Mouse (Mus musculus) hindbrain, embryonic 14.5 days (tissue): ENCODE data around the gene Gm13101. TPM values are rescaled to one million over a fixed set of nuclear protein-coding genes. Genes with fewer than 3 reads are reported as not detected.
"Not testable (repeated sequence)": the region's sequence is repeated elsewhere in the genome, so short reads cannot be mapped to it uniquely, and the experiment has no call there.

Experiments used
- ATAC-seq: fragments of 200-750 bp; cut with Nextera tagmentation; 2 replicates; pipeline ENCODE4 v1.8.0; 2017; ENCODE audit warnings: moderate number of reproducible peaks, mild to moderate bottlenecking, moderate TSS enrichment, moderate library complexity; ENCODE audit not compliant: low FRiP score
- DNase-seq: peaks from one replicate; pipeline ENCODE4 v3.0.0-alpha.2; 2015; ENCODE audit warnings: low spot score
- H3K27ac ChIP-seq: fragments of 300-500 bp; sonication (generic); 2 replicates; pipeline ENCODE4 v1.5.1; 2014; ENCODE audit warnings: mild to moderate bottlenecking, moderate library complexity
- H3K27me3 ChIP-seq: fragments of 300-500 bp; sonication (generic); 2 replicates; pipeline ENCODE4 v1.6.1; 2014; ENCODE audit warnings: mild to moderate bottlenecking, low read length, mixed read lengths; ENCODE audit not compliant: control insufficient read depth, insufficient read depth
- H3K36me3 ChIP-seq: fragments of 300-500 bp; sonication (generic); replicated peaks from 2 replicates; pipeline ENCODE4 v1.6.1; 2014; ENCODE audit not compliant: control insufficient read depth, insufficient read depth
- H3K4me1 ChIP-seq: fragments of 300-500 bp; sonication (generic); replicated peaks from 2 replicates; pipeline ENCODE4 v1.6.1; 2014; ENCODE audit warnings: antibody characterized with exemption, low read length, mixed read lengths; ENCODE audit not compliant: control insufficient read depth, insufficient read depth
- H3K4me2 ChIP-seq: fragments of 300-500 bp; sonication (generic); replicated peaks from 2 replicates; pipeline ENCODE4 v1.6.1; 2014; ENCODE audit warnings: mild to moderate bottlenecking, moderate library complexity
- H3K4me3 ChIP-seq: fragments of 300-500 bp; sonication (generic); replicated peaks from 2 replicates; pipeline ENCODE4 v1.5.1; 2014; ENCODE audit warnings: mild to moderate bottlenecking, low read length
- H3K9ac ChIP-seq: fragments of 300-500 bp; sonication (generic); 2 replicates; pipeline ENCODE4 v1.6.1; 2014
- H3K9me3 ChIP-seq: fragments of 300-500 bp; sonication (generic); 2 replicates; pipeline ENCODE4 v1.6.1; 2016; ENCODE audit warnings: low read length; ENCODE audit not compliant: control insufficient read depth
- WGBS: fragments of 180-500 bp; shearing (Covaris S2); extraction: QIAGEN DNeasy Blood & Tissue Kit; methylation state at CpG from one replicate; pipeline ENCODE4 v1.1.7; 2014; 5-methylcytosine and 5-hydroxymethylcytosine counted together
- polyA plus RNA-seq: library from polyadenylated mRNA; unstranded; fragments of >200 nt; fragmentation: Nextera tagmentation; extraction: Ambion mirVana; gene quantifications from 2 replicates; pipeline ENCODE4 v1.2.1, GENCODE M21; 2014

The Gm13101 gene
- polyA plus RNA-seq = not detected in 2 replicates

DNA sequence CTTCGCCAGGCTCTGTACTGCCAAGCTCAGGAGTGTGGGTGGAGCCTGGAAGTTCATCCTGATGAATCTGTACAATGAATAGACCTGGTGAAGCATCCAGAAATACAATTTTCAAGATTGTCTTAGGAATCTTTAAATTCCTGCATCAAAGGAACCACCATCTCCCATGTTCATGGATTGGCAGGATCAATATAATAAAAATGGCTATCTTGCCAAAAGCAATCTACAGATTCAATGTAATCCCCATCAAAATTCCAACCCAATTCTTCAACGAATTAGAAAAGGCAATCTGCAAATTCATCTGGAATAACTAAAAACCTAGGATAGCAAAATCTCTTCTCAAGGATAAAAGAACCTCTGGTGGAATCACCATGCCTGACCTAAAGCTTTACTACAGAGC lies at the start of gene Gm13101:
Gm13101 (minus strand) TSS at position 101 of the 400 bp plus-strand sequence.
- DNase-seq, H3K27me3 ChIP-seq, H3K4me2 ChIP-seq, H3K27ac ChIP-seq, H3K4me3 ChIP-seq, H3K36me3 ChIP-seq, H3K9ac ChIP-seq, ATAC-seq, H3K4me1 ChIP-seq, H3K9me3 ChIP-seq: not testable (repeated sequence)
- 30% methylated on average over 2 of the region's 2 CpGs for WGBS

DNA sequence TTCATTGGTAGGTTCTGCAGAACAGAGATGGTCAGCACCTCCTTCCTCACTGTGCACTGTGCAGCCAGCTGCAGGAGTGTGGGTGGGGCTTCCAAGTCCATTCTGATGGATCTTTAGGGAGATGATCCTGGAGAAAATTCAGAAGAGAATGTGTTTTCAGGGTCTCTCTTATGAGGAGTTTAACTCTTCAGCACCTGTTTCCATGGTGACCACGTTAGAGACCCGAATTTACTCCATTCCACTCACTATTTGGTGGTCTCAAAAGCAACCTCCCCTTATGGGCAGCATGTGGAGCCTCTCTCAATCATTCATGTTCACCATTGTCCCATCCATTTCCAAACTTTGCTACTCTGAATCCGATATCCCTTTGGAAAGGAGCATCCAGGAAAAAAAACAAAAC lies 27.5 kb upstream of the Gm13101 start, which contains the start of gene Pramef17:
Pramef17 (minus strand) TSS at position 101 of the 400 bp plus-strand sequence.
- not testable (repeated sequence) for DNase-seq, H3K4me2 ChIP-seq, ATAC-seq, H3K4me3 ChIP-seq, H3K27me3 ChIP-seq, H3K4me1 ChIP-seq, H3K27ac ChIP-seq, H3K36me3 ChIP-seq, H3K9ac ChIP-seq
- peaks cover 10% of the 10 kb centered on the region; the same call in 1 of the 2 replicates for H3K9me3 ChIP-seq
- 70% methylated on average over 3 of the region's 3 CpGs for WGBS

- not testable (repeated sequence) for H3K4me2 ChIP-seq, H3K36me3 ChIP-seq, ATAC-seq, H3K4me1 ChIP-seq, H3K27ac ChIP-seq, H3K9ac ChIP-seq, H3K9me3 ChIP-seq, DNase-seq, H3K4me3 ChIP-seq, H3K27me3 ChIP-seq
- WGBS = 98% methylated on average over 13 of the region's 17 CpGs
Observed at GRCm38 (mm10) chr4:143988126-143988525, 21.4 kb upstream of the Gm13101 start.

- H3K27ac ChIP-seq, H3K27me3 ChIP-seq, H3K9ac ChIP-seq, ATAC-seq, H3K4me3 ChIP-seq, H3K4me2 ChIP-seq, H3K9me3 ChIP-seq, DNase-seq, H3K36me3 ChIP-seq, H3K4me1 ChIP-seq: not testable (repeated sequence)
- WGBS = 94% methylated on average over 8 of the region's 17 CpGs
Observed at GRCm38 (mm10) chr4:143987475-143987941, 20.8 kb upstream of the Gm13101 start.

DNA sequence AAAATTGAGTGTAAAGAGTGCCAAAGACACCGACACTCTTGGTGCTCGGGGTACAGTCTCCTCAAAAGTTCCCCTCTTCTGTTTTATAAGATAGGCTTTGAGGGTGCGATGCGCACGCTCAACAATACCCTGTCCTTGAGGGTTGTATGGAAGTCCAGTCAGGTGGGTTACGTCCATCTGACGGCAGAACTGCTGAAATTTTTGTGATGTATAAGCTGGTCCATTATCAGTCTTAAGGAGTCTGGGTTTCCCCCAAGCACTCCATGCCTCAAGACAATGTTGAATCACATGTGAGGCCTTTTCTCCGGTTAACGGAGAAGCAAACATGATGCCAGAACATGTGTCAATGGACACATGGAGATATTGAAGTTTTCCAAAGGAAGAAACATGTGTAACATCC lies 19.0 kb upstream of the Gm13101 start:
- not testable (repeated sequence) for H3K27me3 ChIP-seq, DNase-seq, H3K36me3 ChIP-seq, H3K9ac ChIP-seq, H3K27ac ChIP-seq, H3K4me1 ChIP-seq, H3K9me3 ChIP-seq, H3K4me2 ChIP-seq, H3K4me3 ChIP-seq, ATAC-seq
- WGBS = 90% methylated on average over 2 of the region's 9 CpGs

DNA sequence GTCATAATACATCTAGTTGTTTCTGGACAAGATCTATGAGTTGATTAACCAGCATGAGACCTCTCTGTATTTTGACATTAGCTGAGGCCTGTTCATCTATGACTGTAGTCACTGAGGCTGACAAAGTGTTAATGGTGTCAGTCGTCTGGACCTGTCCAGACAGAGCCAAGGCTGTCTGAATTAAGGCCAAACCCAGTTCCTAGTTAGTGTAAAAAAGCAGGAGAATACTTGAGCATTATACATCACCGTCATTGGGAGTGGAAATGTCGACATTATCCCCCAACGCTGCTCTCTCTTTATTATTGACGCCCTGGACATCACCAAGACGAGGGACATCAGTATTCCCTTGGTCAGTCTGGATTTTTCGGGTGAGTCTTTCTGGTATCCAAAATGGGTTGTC lies 18.4 kb upstream of the Gm13101 start:
- no CpG with 5 or more reads among the region's 7 CpGs for WGBS
- not testable (repeated sequence) for H3K4me1 ChIP-seq, DNase-seq

GRCm38 (mm10) chr4:143983446-143983845 lies 16.7 kb upstream of the Gm13101 start:
- H3K27me3 ChIP-seq, DNase-seq, H3K27ac ChIP-seq, H3K4me1 ChIP-seq, H3K36me3 ChIP-seq, H3K4me3 ChIP-seq, ATAC-seq, H3K9ac ChIP-seq, H3K4me2 ChIP-seq, H3K9me3 ChIP-seq: not testable (repeated sequence)
- 67% methylated on average over 1 of the region's 1 CpGs for WGBS

More for the DNA sequence above, 18.4 kb upstream of the Gm13101 start:
- H3K9me3 ChIP-seq, H3K36me3 ChIP-seq, H3K4me3 ChIP-seq, H3K27me3 ChIP-seq, ATAC-seq, H3K4me2 ChIP-seq, H3K9ac ChIP-seq, H3K27ac ChIP-seq: not testable (repeated sequence)

DNA sequence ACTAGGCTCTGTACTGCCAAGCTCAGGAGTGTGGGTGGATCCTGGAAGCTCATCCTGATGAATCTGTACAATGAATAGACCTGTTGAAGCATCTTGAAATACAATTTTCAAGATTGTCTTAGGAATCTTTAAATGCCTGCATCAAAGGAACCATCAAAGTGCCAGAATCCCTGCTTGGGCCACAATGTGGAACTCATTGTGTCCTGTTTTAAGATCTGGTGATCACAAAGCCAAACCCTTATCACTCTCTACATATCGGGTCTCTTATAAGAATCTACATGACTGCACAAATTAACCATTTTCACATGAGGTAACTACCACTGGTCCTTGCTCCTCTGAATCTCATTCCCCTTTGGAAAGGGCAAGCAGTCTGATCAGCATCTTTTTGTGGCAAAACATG lies 15.8 kb downstream of the Gm13101 start, which contains the start of gene Pramef25:
Pramef25 (minus strand) TSS at position 101 of the 400 bp plus-strand sequence.
- WGBS = 90% methylated on average over 1 of the region's 1 CpGs
- DNase-seq = not testable (repeated sequence)

More for the DNA sequence above, 15.8 kb downstream of the Gm13101 start, which contains the start of gene Pramef25:
- H3K27me3 ChIP-seq, H3K4me2 ChIP-seq, H3K4me3 ChIP-seq, H3K9ac ChIP-seq, H3K4me1 ChIP-seq, H3K36me3 ChIP-seq, ATAC-seq, H3K27ac ChIP-seq: not testable (repeated sequence)
- peaks cover 13% of the 10 kb centered on the region; the same call in 1 of the 2 replicates for H3K9me3 ChIP-seq
